Mouse (Mus musculus) erythroblast, embryonic 14.5 days (primary cell): Measurements from ENCODE around the gene Fem1a.

Experiments used
- GATA1 ChIP-seq: IDR thresholded peaks from 2 replicates; pipeline ENCODE4 v1.6.1; 2012; ENCODE audit warnings: low read length, inconsistent platforms, mixed read lengths
- TAL1 ChIP-seq: IDR thresholded peaks from 3 replicates; pipeline ENCODE4 v1.6.1; 2012; ENCODE audit warnings: low read length, inconsistent platforms, mixed read lengths

- TF ChIP-seq TAL1 (no peak), GATA1 (no peak)
Measured at GRCm38 (mm10) chr17:56218377-56219191, 38.0 kb upstream of the Fem1a start, which contains the start of gene Dpp9.
